Mouse (Mus musculus): ENCODE measurements around the gene 5730596B20Rik. TPM values are rescaled to one million over a fixed set of nuclear protein-coding genes. Genes with fewer than 3 reads are reported as not detected.

Gene 5730596B20Rik
- polyA plus RNA-seq, 1 experiment, result not detected

DNA sequence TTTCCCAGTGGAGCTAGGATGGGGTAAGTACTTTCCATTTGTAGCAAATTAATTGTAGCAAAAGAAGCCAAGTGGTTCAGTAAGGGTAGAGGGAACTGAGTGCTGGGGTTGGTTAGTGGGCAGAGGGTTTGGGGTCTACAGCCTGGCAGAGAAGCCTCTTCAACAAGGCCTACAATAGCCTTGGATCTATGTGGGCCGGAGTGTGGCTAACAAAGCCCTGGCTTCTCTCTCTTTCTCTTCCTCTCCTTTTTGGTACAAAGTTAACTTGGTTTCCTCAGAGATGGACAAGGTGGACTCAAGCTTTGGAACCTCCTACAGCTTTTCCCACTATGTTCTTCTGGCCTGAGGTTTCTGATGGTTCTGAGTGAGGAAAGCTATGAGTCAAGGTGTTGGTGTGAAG is 24.0 kb downstream of the 5730596B20Rik start:
- TF ChIP-seq CTCF (IDR thresholded peaks at IDR 0.05; ENCODE audit: control insufficient read depth, insufficient read depth, low read length) (no peak), POLR2A (IDR thresholded peaks at IDR 0.05; ENCODE audit: borderline replicate concordance, control insufficient read depth, low read depth, low read length) (no peak)
- Histone ChIP-seq H3K4me3 (replicated peaks; ENCODE audit: control insufficient read depth, low read depth, low read length) (no peak overlapping the region), H3K4me1 (ENCODE audit: control insufficient read depth, insufficient read depth, low read length) (no peaks in the 10 kb centered on the region), H3K27ac (ENCODE audit: control insufficient read depth, insufficient read depth, low read depth, low read length, poor library complexity) (no peak overlapping the region)
- WGBS, result 94% methylated on average over 1 of the region's 1 CpGs

DNA sequence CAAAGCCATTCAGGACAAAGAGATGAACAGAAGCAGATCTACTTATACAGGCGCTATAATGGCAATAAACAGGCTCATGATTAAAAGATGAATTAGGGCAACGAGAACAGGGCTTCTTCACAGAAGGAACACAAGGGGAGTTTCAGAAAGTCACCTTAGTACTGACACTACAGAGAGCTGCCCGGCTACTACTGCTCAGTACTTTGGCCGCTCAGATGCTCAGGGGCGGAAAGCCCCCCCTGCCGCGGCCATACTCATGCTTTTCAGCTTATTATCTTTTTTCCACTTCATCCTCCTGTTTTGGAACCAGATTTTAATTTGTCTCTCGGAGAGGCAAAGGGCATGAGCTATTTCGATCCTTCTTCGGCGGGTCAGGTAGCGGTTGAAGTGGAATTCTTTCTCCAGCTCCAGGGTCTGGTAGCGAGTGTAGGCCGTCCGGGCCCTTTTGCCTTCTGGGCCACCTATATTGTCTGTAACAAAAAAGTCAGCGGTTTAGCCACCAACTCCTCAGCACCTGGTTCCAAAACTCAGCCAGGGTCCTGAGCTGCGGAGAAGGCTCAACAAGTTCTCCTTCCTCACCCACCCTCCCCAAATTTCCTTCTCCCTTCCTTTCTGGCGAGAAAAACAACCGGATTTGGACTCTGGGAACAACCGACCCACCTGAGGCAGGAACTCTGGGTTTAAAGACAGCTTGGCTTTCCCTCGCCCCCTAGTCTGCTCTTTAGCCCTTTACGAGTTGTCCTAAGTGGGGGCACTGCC is 25.2 kb downstream of the 5730596B20Rik start:
- 89% methylated on average over 22 of the region's 22 CpGs for WGBS
- H3K4me3 ChIP-seq (replicated peaks; ENCODE audit: control insufficient read depth, low read depth, low read length), result no peak overlapping the region

DNA sequence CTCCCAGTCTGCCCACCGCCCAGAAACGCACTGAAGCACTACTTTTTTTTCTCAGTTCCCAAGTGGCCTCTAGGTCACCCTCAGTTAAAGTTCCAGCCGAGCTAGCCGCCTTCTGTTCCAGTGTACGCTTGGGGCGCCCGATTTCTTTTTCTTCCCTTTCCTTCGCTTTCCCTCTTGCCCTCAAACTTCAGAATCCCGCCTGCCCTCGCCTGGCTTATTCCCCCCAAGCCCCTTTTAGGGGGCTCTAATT is 25.7 kb downstream of the 5730596B20Rik start:
- 91% methylated on average over 10 of the region's 10 CpGs for WGBS
- H3K4me3 ChIP-seq (replicated peaks; ENCODE audit: control insufficient read depth, low read depth, low read length), result no peak overlapping the region
- no peak overlapping the region for H3K27ac ChIP-seq (ENCODE audit: control insufficient read depth, insufficient read depth, low read depth, low read length, poor library complexity)
- no peaks in the 10 kb centered on the region for H3K4me1 ChIP-seq (ENCODE audit: control insufficient read depth, insufficient read depth, low read length)
- no peak for TF ChIP-seq CTCF (IDR thresholded peaks at IDR 0.05; ENCODE audit: control insufficient read depth, insufficient read depth, low read length)
- TF ChIP-seq POLR2A (IDR thresholded peaks at IDR 0.05; ENCODE audit: borderline replicate concordance, control insufficient read depth, low read depth, low read length), result no peak

More for the DNA sequence above, 25.2 kb downstream of the 5730596B20Rik start:
- Histone ChIP-seq H3K4me1 (ENCODE audit: control insufficient read depth, insufficient read depth, low read length) (no peaks in the 10 kb centered on the region), H3K27ac (ENCODE audit: control insufficient read depth, insufficient read depth, low read depth, low read length, poor library complexity) (no peak overlapping the region)
- TF ChIP-seq CTCF (IDR thresholded peaks at IDR 0.05; ENCODE audit: control insufficient read depth, insufficient read depth, low read length) (no peak), POLR2A (IDR thresholded peaks at IDR 0.05; ENCODE audit: borderline replicate concordance, control insufficient read depth, low read depth, low read length) (no peak)

DNA sequence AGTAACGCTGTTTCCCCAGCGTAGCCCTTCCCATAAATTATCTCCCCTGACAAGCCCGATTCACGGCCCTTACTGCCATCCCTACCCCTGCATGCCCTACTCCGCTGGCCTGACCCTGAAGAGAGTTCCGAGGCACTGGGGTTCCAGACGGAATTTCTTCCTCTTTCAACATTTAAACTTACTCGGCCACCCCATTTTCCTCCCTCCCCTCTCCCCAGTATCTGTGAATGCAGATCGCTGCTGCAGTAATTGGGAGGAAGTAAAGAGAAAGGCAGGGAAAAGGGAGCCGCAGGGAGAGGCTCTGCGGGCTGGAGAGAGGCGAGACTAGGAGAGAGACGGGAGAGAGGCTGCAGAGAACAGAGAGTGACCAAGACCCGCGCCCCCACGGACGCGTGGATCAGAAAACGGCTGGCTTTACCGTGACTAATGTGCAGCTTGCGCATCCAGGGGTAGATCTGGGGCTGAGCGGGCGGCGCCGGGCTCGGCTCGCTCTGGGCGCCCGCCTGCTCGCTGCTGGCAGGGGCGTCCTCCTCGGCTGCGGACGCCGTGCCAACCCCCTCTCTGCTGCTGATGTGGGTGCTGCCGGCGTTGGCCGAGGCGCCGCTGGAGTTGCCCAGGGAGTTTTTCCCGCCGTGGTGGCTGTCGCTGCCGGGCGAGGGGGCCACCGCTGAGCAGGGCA is 26.2 kb downstream of the 5730596B20Rik start:
- no peak overlapping the region for H3K4me3 ChIP-seq (replicated peaks; ENCODE audit: control insufficient read depth, low read depth, low read length)
- WGBS, result 82% methylated on average over 46 of the region's 46 CpGs
- no peak for TF ChIP-seq CTCF (IDR thresholded peaks at IDR 0.05; ENCODE audit: control insufficient read depth, insufficient read depth, low read length)
- no peak for TF ChIP-seq POLR2A (IDR thresholded peaks at IDR 0.05; ENCODE audit: borderline replicate concordance, control insufficient read depth, low read depth, low read length)
- H3K27ac ChIP-seq (ENCODE audit: control insufficient read depth, insufficient read depth, low read depth, low read length, poor library complexity), result no peak overlapping the region
- no peaks in the 10 kb centered on the region for H3K4me1 ChIP-seq (ENCODE audit: control insufficient read depth, insufficient read depth, low read length)

DNA sequence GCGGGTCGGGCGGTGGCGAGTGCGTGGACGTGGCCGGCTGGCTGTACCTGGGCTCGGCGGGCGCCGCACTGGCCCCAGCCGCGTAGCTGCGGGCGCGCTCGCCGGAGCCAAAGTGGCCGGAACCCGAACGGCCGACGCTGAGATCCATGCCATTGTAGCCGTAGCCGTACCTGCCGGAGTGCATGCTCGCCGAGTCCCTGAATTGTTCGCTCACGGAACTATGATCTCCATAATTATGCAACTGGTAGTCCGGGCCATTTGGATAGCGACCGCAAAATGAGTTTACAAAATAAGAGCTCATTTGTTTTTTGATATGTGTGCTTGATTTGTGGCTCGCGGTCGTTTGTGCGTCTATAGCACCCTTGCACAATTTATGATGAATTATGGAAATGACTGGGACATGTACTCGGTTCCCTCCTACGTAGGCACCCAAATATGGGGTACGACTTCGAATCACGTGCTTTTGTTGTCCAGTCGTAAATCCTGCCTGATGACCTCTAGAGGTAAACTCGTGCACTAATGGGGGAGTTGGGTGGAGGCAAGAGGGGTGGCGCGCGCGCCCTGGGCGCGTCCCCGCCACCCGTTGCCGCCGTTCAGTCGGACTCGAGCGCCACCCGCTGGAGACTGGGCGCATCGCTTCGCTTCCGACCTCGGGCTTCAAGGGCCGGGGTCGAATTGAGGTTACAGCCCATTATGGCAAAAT is 26.9 kb downstream of the 5730596B20Rik start, which contains the start of gene Hoxa5:
Gene Hoxa5 (minus strand): TSS at position 538 of the 703 bp plus-strand sequence.
- Histone ChIP-seq H3K4me1 (ENCODE audit: control insufficient read depth, insufficient read depth, low read length) (no peaks in the 10 kb centered on the region), H3K4me3 (replicated peaks; ENCODE audit: control insufficient read depth, low read depth, low read length) (no peak within 1 kb of the TSS), H3K27ac (ENCODE audit: control insufficient read depth, insufficient read depth, low read depth, low read length, poor library complexity) (no peak within 1 kb of the TSS)
- TF ChIP-seq CTCF (IDR thresholded peaks at IDR 0.05; ENCODE audit: control insufficient read depth, insufficient read depth, low read length) (no peak), POLR2A (IDR thresholded peaks at IDR 0.05; ENCODE audit: borderline replicate concordance, control insufficient read depth, low read depth, low read length) (no peak)
- WGBS, result 74% methylated on average over 65 of the region's 65 CpGs

DNA sequence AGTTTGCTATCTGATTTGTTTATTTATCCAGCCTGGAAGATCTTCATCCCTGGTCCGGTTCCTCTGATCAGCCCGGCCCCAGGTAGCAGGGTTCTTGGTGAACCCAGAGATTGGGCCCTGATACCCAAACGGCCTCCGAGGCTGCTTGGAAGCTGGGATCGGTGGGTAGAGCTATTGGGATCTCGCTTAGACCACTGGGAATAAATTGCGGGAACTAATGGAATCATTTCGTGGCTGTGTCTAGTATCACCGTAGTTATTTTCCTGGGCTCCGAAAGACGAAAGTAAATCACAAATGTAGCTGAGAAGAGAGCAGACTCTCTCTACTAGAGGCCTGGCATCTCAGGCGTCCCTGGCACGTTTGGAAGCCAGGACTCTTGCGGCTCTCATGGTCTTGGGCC is 27.9 kb downstream of the 5730596B20Rik start:
- H3K4me1 ChIP-seq (ENCODE audit: control insufficient read depth, insufficient read depth, low read length), result no peaks in the 10 kb centered on the region; the same call in 1 of the 2 replicates
- WGBS, result 88% methylated on average over 14 of the region's 14 CpGs
- H3K4me3 ChIP-seq (replicated peaks; ENCODE audit: control insufficient read depth, low read depth, low read length), result no peak overlapping the region
- TF ChIP-seq CTCF (IDR thresholded peaks at IDR 0.05; ENCODE audit: control insufficient read depth, insufficient read depth, low read length) (no peak), POLR2A (IDR thresholded peaks at IDR 0.05; ENCODE audit: borderline replicate concordance, control insufficient read depth, low read depth, low read length) (no peak)
- H3K27ac ChIP-seq (ENCODE audit: control insufficient read depth, insufficient read depth, low read depth, low read length, poor library complexity), result no peak overlapping the region

DNA sequence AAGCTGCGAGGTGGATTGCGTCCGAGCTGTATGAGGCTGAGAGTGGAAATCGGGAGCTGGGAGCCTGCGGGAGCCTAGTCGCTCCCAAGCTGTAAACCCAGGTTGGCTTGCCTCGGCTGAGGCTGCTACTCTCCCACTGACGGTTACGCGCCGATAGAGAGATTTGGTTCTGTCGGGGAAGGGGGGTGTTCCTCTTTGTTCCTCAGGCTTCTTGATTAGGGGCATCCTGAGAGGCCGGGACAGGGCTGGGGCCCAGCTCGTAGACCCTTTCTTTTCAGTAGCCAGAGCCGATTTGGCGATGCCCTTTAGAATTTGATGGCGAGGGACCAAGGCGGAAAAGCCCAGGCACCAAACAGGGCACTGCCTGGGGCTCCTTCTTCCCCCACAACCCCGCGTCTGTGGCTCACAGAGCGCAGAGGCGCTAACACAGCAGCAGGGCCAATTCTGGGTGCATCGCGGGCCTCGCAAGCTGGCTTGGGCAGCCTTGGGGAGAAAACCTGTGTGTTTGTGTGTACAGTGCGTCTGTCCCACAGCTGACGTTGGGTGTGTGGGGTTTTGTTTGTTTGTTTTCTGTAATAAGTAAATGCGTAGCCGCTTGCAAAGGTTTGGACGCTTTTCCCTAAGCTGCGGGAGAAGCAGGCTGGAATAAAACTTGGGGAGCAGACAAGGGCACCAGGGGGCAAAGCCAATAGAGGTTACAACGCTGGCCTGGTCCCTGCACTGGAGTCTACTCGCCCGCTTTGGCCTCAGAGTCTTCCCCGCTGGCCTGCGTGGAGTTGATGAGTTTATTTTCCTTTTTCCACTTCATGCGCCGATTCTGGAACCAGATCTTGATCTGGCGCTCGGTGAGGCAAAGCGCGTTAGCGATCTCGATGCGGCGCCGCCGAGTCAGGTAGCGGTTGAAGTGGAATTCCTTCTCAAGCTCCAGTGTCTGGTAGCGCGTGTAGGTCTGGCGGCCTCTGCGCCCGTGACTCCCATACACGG is 28.6 kb downstream of the 5730596B20Rik start:
- WGBS, result 89% methylated on average over 55 of the region's 55 CpGs
- no peak overlapping the region for H3K27ac ChIP-seq (ENCODE audit: control insufficient read depth, insufficient read depth, low read depth, low read length, poor library complexity)
- no peak for TF ChIP-seq CTCF (IDR thresholded peaks at IDR 0.05; ENCODE audit: control insufficient read depth, insufficient read depth, low read length)
- TF ChIP-seq POLR2A (IDR thresholded peaks at IDR 0.05; ENCODE audit: borderline replicate concordance, control insufficient read depth, low read depth, low read length), result no peak
- no peak overlapping the region for H3K4me3 ChIP-seq (replicated peaks; ENCODE audit: control insufficient read depth, low read depth, low read length)
- H3K4me1 ChIP-seq (ENCODE audit: control insufficient read depth, insufficient read depth, low read length), result no peaks in the 10 kb centered on the region; the same call in 1 of the 2 replicates

All from bone marrow, adult 2 months (tissue).